In the genomic region with DNA sequence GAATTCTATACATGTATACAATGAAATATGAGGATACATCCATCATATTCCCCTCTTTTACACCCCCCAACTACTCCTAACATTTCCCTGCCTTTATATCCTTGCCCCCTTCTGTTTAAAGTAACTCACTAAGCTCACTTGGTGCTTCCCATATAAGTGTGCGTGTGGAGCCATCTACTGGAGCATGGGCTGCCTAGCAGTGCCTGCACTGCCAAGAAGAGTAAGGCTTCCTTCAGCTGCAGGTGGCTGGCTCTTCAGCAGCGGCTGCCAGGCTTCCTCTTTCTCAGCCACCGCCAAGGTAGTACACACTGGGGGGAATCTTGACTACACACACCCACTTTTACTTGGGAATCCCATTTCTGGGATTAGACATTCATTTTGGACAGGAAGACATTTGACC, we compare ENCODE assay signal across 9 mouse cellular contexts. TPM values are rescaled to one million over a fixed set of nuclear protein-coding genes. Genes with fewer than 3 reads are reported as not detected.
DNase-seq lines count a peak whose midpoint lies in the region; ATAC-seq and TF ChIP-seq lines count a peak whose summit lies in the region.
"Had no signal": no experiment of that assay in that cellular context is flagged by ENCODE, and none has a peak within 500 bp of the region (broad histone marks: within the 10 kb centered on the region; RNA-seq: fewer than 3 reads in every experiment).

No protein-coding gene starts in this region.

- H3K36me3 ChIP-seq in embryonic facial prominence, embryonic 12.5 days, result no peaks in the 10 kb centered on the region
- H3K36me3 ChIP-seq in heart, embryonic 15.5 days, result no peaks in the 10 kb centered on the region
- no peaks in the 10 kb centered on the region for H3K36me3 ChIP-seq in liver, postnatal 0 days (replicated peaks; ENCODE audit: insufficient read depth, low read length)
- no peaks in the 10 kb centered on the region for H3K36me3 ChIP-seq in neural tube, embryonic 15.5 days
- H3K36me3 ChIP-seq: embryonic facial prominence, embryonic 15.5 days had no signal

- H3K4me1 ChIP-seq in embryonic facial prominence, embryonic 12.5 days, result no peaks in the 10 kb centered on the region
- H3K4me1 ChIP-seq in heart, embryonic 15.5 days (replicated peaks), result no peaks in the 10 kb centered on the region
- peaks cover 2% of the 10 kb centered on the region for H3K4me1 ChIP-seq in liver, postnatal 0 days (ENCODE audit: insufficient read depth)
- peaks cover 17% of the 10 kb centered on the region for H3K4me1 ChIP-seq in neural tube, embryonic 15.5 days
- H3K4me1 ChIP-seq: embryonic facial prominence, embryonic 15.5 days had no signal

- TF ChIP-seq CTCF in liver, postnatal 0 days (IDR thresholded peaks at IDR 0.05; ENCODE audit: low read depth), result peak; percentile 86

- H3K9me3 ChIP-seq in embryonic facial prominence, embryonic 12.5 days, result no peaks in the 10 kb centered on the region
- no peaks in the 10 kb centered on the region for H3K9me3 ChIP-seq in heart, embryonic 15.5 days (replicated peaks)
- no peaks in the 10 kb centered on the region for H3K9me3 ChIP-seq in liver, postnatal 0 days (ENCODE audit: low read length)
- no peaks in the 10 kb centered on the region for H3K9me3 ChIP-seq in neural tube, embryonic 15.5 days (replicated peaks)
- H3K9me3 ChIP-seq: embryonic facial prominence, embryonic 15.5 days had no signal

- H3K4me2 ChIP-seq in embryonic facial prominence, embryonic 12.5 days (replicated peaks), result no peak overlapping the region
- H3K4me2 ChIP-seq in heart, embryonic 15.5 days, result no peak overlapping the region
- H3K4me2 ChIP-seq in liver, postnatal 0 days (ENCODE audit: low read depth, low read length), result no peak overlapping the region
- H3K4me2 ChIP-seq in neural tube, embryonic 15.5 days, result no peak overlapping the region
- H3K4me2 ChIP-seq: embryonic facial prominence, embryonic 15.5 days had no signal

- no peak overlapping the region for H3K27ac ChIP-seq in embryonic facial prominence, embryonic 12.5 days
- H3K27ac ChIP-seq in heart, embryonic 15.5 days, result no peak overlapping the region
- H3K27ac ChIP-seq in liver, postnatal 0 days (ENCODE audit: low read depth), result no peak overlapping the region
- H3K27ac ChIP-seq in neural tube, embryonic 15.5 days (replicated peaks), result no peak overlapping the region
- H3K27ac ChIP-seq: embryonic facial prominence, embryonic 15.5 days had no signal

- no peak overlapping the region for H3K4me3 ChIP-seq in embryonic facial prominence, embryonic 12.5 days
- no peak overlapping the region for H3K4me3 ChIP-seq in heart, embryonic 15.5 days
- H3K4me3 ChIP-seq in liver, postnatal 0 days (ENCODE audit: low read depth, low read length), result no peak overlapping the region
- H3K4me3 ChIP-seq in neural tube, embryonic 15.5 days (replicated peaks), result no peak overlapping the region
- H3K4me3 ChIP-seq: embryonic facial prominence, embryonic 15.5 days had no signal

- peak; percentile 49 to 56 for DNase-seq in B cell, adult 2 months
- DNase-seq in adipocyte (ENCODE audit: low spot score), result peak; percentile 82
- DNase-seq in kidney, postnatal 14 days, result peak; percentile 75
- DNase-seq in liver, postnatal 0 days, result peak; percentile 63
- DNase-seq in thymus, postnatal 14 days, result peak; percentile 77

- no peak for TF ChIP-seq EP300 in liver, postnatal 0 days (IDR thresholded peaks at IDR 0.05; ENCODE audit: low read depth)

- ATAC-seq in embryonic facial prominence, embryonic 12.5 days (ENCODE audit: insufficient number of reproducible peaks, insufficient read depth, low FRiP score, low TSS enrichment), result peak; percentile 83; the same call in 1 of the 2 replicates
- peak; percentile 62; the same call in 1 of the 2 replicates for ATAC-seq in heart, embryonic 15.5 days (replicated peaks; ENCODE audit: insufficient number of reproducible peaks, insufficient read depth, low FRiP score, low read depth)
- peak; percentile 61 for ATAC-seq in liver, postnatal 0 days
- peak; percentile 88 for ATAC-seq in neural tube, embryonic 15.5 days (ENCODE audit: low FRiP score)

- H3K9ac ChIP-seq in embryonic facial prominence, embryonic 12.5 days, result no peak overlapping the region
- no peak overlapping the region for H3K9ac ChIP-seq in heart, embryonic 15.5 days
- H3K9ac ChIP-seq in liver, postnatal 0 days (replicated peaks), result no peak overlapping the region
- H3K9ac ChIP-seq in neural tube, embryonic 15.5 days (replicated peaks), result no peak overlapping the region
- H3K9ac ChIP-seq: embryonic facial prominence, embryonic 15.5 days had no signal

- no peaks in the 10 kb centered on the region for H3K27me3 ChIP-seq in embryonic facial prominence, embryonic 12.5 days
- no peaks in the 10 kb centered on the region for H3K27me3 ChIP-seq in heart, embryonic 15.5 days
- no peaks in the 10 kb centered on the region for H3K27me3 ChIP-seq in liver, postnatal 0 days (ENCODE audit: insufficient read depth, low read length)
- H3K27me3 ChIP-seq in neural tube, embryonic 15.5 days (replicated peaks), result no peaks in the 10 kb centered on the region
- H3K27me3 ChIP-seq: embryonic facial prominence, embryonic 15.5 days had no signal

- under 1% methylated on average over 3 of the region's 3 CpGs for WGBS in embryonic facial prominence, embryonic 12.5 days
- 2% methylated on average over 3 of the region's 3 CpGs for WGBS in heart, embryonic 15.5 days
- WGBS in liver, postnatal 0 days (ENCODE audit: insufficient replicate concordance), result 2% methylated on average over 3 of the region's 3 CpGs
- 1% methylated on average over 3 of the region's 3 CpGs for WGBS in neural tube, embryonic 15.5 days

RNA-seq across cellular contexts. Expression of a gene that starts 18.2 kb away (rescaled TPM):
- 60.3 and 66.7 TPM in 2 replicates for polyA plus RNA-seq in embryonic facial prominence, embryonic 12.5 days (2016; fragmentation: Nextera tagmentation; extraction: Ambion mirVana)
- polyA plus RNA-seq in heart, embryonic 15.5 days (2015; fragmentation: Nextera tagmentation; extraction: Ambion mirVana), result 26.4 and 27.4 TPM in 2 replicates
- 1.8 and 2.2 TPM in 2 replicates for polyA plus RNA-seq in liver, postnatal 0 days (2015; fragmentation: Nextera tagmentation; extraction: Ambion mirVana)
- 11.4 and 11.5 TPM in 2 replicates for polyA plus RNA-seq in neural tube, embryonic 15.5 days (2015; fragmentation: Nextera tagmentation; extraction: Ambion mirVana)
